Mouse (Mus musculus) liver, embryonic 13.5 days (tissue): Measurements from ENCODE around the gene Sspo. TPM values are rescaled to one million over a fixed set of nuclear protein-coding genes. Genes with fewer than 3 reads are reported as not detected.

Experiments
- ATAC-seq: fragments of 200-750 bp; cut with Nextera tagmentation; 2 replicates; pipeline ENCODE4 v1.8.0; 2017; ENCODE audit warnings: low read depth, mild to moderate bottlenecking, moderate number of reproducible peaks, moderate library complexity
- DNase-seq: peaks from one replicate; pipeline ENCODE4 v3.0.0; 2022
- H3K27ac ChIP-seq: fragments of 300-500 bp; sonication (generic); 2 replicates; pipeline ENCODE4 v1.5.1; 2015; ENCODE audit warnings: moderate library complexity, mild to moderate bottlenecking, inconsistent platforms
- H3K27me3 ChIP-seq: fragments of 300-500 bp; sonication (generic); 2 replicates; pipeline ENCODE4 v1.6.1; 2015; ENCODE audit warnings: mild to moderate bottlenecking, inconsistent platforms
- H3K36me3 ChIP-seq: fragments of 300-500 bp; sonication (generic); 2 replicates; pipeline ENCODE4 v1.6.1; 2015; ENCODE audit warnings: mild to moderate bottlenecking, inconsistent platforms
- H3K4me1 ChIP-seq: fragments of 300-500 bp; sonication (generic); replicated peaks from 2 replicates; pipeline ENCODE4 v1.6.1; 2015; ENCODE audit warnings: inconsistent platforms
- H3K4me2 ChIP-seq: fragments of 300-500 bp; sonication (generic); 2 replicates; pipeline ENCODE4 v1.6.1; 2015; ENCODE audit warnings: inconsistent platforms, mild to moderate bottlenecking, moderate library complexity
- H3K4me3 ChIP-seq: fragments of 300-500 bp; sonication (generic); replicated peaks from 2 replicates; pipeline ENCODE4 v1.5.1; 2015; ENCODE audit warnings: mild to moderate bottlenecking, inconsistent platforms
- H3K9ac ChIP-seq: fragments of 300-500 bp; sonication (generic); 2 replicates; pipeline ENCODE4 v1.6.1; 2015; ENCODE audit warnings: mild to moderate bottlenecking, inconsistent platforms
- H3K9me3 ChIP-seq: fragments of 300-500 bp; sonication (generic); replicated peaks from 2 replicates; pipeline ENCODE4 v1.6.1; 2016; ENCODE audit warnings: inconsistent platforms
- WGBS: fragments of 180-500 bp; shearing (Covaris S2); methylation state at CpG from one replicate; pipeline ENCODE4 v1.1.7; 2015; ENCODE audit not compliant: insufficient replicate concordance; 5-methylcytosine and 5-hydroxymethylcytosine counted together
- polyA plus RNA-seq: library from polyadenylated mRNA; unstranded; fragments of >200 nt; fragmentation: Nextera tagmentation; extraction: Ambion mirVana; gene quantifications from 2 replicates; pipeline ENCODE4 v1.2.1, GENCODE M21; 2015

The Sspo gene
- polyA plus RNA-seq, result 0.08 TPM in 1 of 2 replicates, not detected in the other

DNA sequence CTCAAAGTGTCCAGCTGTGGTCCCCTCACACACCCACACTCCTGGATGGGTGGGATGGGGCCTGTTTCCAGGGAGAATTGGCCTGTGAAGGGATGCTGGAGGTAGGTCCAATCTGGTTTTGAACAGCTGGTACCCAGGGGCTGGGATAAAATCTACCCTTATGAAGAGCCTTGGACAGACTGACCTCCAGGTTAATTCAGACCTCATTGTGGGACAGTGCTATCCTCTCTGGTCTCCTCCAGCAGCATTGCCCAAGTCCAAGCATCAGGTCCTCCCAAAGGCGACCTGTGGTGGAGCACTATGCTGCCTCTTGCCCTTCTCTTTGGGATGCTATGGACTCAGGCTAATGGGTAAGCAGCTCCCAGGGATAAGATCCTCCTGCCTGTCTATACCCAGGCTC lies at the start of gene Sspo:
Sspo (plus strand) TSS at position 301 of the 400 bp plus-strand sequence.
- H3K27ac ChIP-seq, result no peak within 1 kb of the TSS
- H3K4me1 ChIP-seq, result peaks cover 18% of the 10 kb centered on the region
- H3K36me3 ChIP-seq, result no peaks in the 10 kb centered on the region
- H3K4me2 ChIP-seq, result no peak within 1 kb of the TSS
- ATAC-seq, result no peak
- WGBS, result 44% methylated on average over 1 of the region's 1 CpGs
- H3K9ac ChIP-seq, result no peak within 1 kb of the TSS
- no peaks in the 10 kb centered on the region for H3K9me3 ChIP-seq
- no peak within 1 kb of the TSS for H3K4me3 ChIP-seq
- H3K27me3 ChIP-seq, result peaks cover 35% of the 10 kb centered on the region
- DNase-seq, result no peak

GRCm38 (mm10) chr6:48399906-48400305 lies 48.1 kb upstream of the Sspo start:
- Histone ChIP-seq H3K4me1 (peaks cover 19% of the 10 kb centered on the region), H3K27ac (no peak overlapping the region), H3K36me3 (no peaks in the 10 kb centered on the region), H3K27me3 (no peaks in the 10 kb centered on the region), H3K4me2 (no peak overlapping the region), H3K4me3 (no peak overlapping the region), H3K9me3 (no peaks in the 10 kb centered on the region), H3K9ac (no peak overlapping the region)
- no peak for DNase-seq
- ATAC-seq, result no peak
- 74% methylated on average over 5 of the region's 5 CpGs for WGBS

DNA sequence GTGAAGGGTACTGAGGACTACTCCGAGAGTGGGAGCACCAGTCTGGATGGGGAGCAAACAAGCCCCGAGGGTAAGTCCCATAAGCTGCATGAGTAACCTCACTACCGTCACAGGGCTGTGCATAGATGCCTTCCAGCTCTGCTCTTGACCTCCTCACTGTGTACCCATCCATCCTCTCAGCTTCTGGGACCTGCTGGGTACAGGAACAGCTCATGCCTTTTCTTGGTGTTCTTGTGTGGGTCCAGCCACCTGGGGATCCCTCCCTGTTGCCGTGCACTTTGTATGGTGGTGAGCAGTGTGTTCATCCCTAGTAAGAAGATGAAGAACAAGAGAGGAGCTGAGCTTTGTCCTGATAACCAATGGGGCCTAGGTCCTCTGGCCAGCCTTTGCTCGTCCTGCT lies 44.0 kb upstream of the Sspo start:
- H3K4me1 ChIP-seq, result no peaks in the 10 kb centered on the region
- WGBS, result 73% methylated on average over 5 of the region's 5 CpGs
- H3K4me3 ChIP-seq, result no peak overlapping the region
- DNase-seq, result no peak
- H3K36me3 ChIP-seq, result 0 out of 2 replicates have a peak, but pooled peaks cover 14% of the 10 kb centered on the region
- no peak overlapping the region for H3K9ac ChIP-seq
- no peaks in the 10 kb centered on the region for H3K27me3 ChIP-seq
- no peaks in the 10 kb centered on the region for H3K9me3 ChIP-seq
- H3K27ac ChIP-seq, result no peak overlapping the region
- no peak overlapping the region for H3K4me2 ChIP-seq
- no peak for ATAC-seq

- H3K27ac ChIP-seq, result no peak overlapping the region
- no peaks in the 10 kb centered on the region for H3K27me3 ChIP-seq
- no peak overlapping the region for H3K4me2 ChIP-seq
- DNase-seq (no peak), ATAC-seq (no peak)
- WGBS, result 62% methylated on average over 4 of the region's 4 CpGs
- peaks cover 48% of the 10 kb centered on the region for H3K36me3 ChIP-seq
- no peaks in the 10 kb centered on the region for H3K4me1 ChIP-seq
- no peak overlapping the region for H3K4me3 ChIP-seq
- no peak overlapping the region for H3K9ac ChIP-seq
- no peaks in the 10 kb centered on the region for H3K9me3 ChIP-seq
Observed at GRCm38 (mm10) chr6:48409726-48410343, 38.2 kb upstream of the Sspo start.

DNA sequence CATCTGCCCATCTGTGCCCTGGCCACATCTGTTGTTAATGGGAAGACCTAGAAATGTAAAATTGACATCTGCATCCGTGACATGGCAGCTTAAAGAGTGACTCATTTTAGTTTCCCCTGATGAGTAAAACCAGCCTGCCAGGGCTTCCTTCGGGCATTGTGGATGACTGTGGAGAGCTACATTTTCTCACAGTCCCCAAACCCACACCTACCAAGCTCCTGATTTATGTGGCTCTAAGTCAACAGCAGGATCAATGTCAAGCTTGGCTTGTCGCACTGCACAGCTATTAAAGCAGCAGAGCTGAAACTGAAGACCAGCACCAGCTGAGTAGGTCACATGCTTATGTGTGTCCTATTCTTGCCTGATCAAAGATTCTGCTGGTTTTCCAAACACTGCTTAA lies 37.5 kb upstream of the Sspo start:
- Histone ChIP-seq H3K4me2 (no peak overlapping the region), H3K9ac (no peak overlapping the region), H3K27me3 (no peaks in the 10 kb centered on the region), H3K36me3 (peaks cover 52% of the 10 kb centered on the region), H3K27ac (no peak overlapping the region), H3K4me1 (no peaks in the 10 kb centered on the region), H3K9me3 (no peaks in the 10 kb centered on the region), H3K4me3 (no peak overlapping the region)
- DNase-seq (no peak), ATAC-seq (no peak)
- 55% methylated on average over 3 of the region's 3 CpGs for WGBS

- Histone ChIP-seq H3K9ac (no peak overlapping the region), H3K4me2 (no peak overlapping the region), H3K27ac (no peak overlapping the region), H3K36me3 (peaks cover 57% of the 10 kb centered on the region), H3K4me1 (no peaks in the 10 kb centered on the region), H3K27me3 (no peaks in the 10 kb centered on the region), H3K9me3 (no peaks in the 10 kb centered on the region), H3K4me3 (no peak overlapping the region)
- DNase-seq (no peak), ATAC-seq (no peak)
- WGBS, result 74% methylated on average over 6 of the region's 6 CpGs
Observed at GRCm38 (mm10) chr6:48411193-48412092, 36.6 kb upstream of the Sspo start.

- no peak overlapping the region for H3K4me3 ChIP-seq
- no peak overlapping the region for H3K4me2 ChIP-seq
- no peaks in the 10 kb centered on the region for H3K4me1 ChIP-seq
- peaks cover 55% of the 10 kb centered on the region for H3K36me3 ChIP-seq
- no peaks in the 10 kb centered on the region for H3K9me3 ChIP-seq
- DNase-seq, result no peak
- H3K27ac ChIP-seq, result no peak overlapping the region
- WGBS, result 77% methylated on average over 4 of the region's 4 CpGs
- H3K9ac ChIP-seq, result no peak overlapping the region
- H3K27me3 ChIP-seq, result no peaks in the 10 kb centered on the region
- no peak for ATAC-seq
Observed at GRCm38 (mm10) chr6:48412147-48412546, 35.9 kb upstream of the Sspo start.

- H3K4me1 ChIP-seq, result no peaks in the 10 kb centered on the region
- no peak overlapping the region for H3K4me2 ChIP-seq
- H3K36me3 ChIP-seq, result peaks cover 55% of the 10 kb centered on the region
- H3K9me3 ChIP-seq, result no peaks in the 10 kb centered on the region
- ATAC-seq, result no peak
- 75% methylated on average over 3 of the region's 3 CpGs for WGBS
- H3K27me3 ChIP-seq, result no peaks in the 10 kb centered on the region
- no peak for DNase-seq
- H3K27ac ChIP-seq, result no peak overlapping the region
- no peak overlapping the region for H3K4me3 ChIP-seq
- no peak overlapping the region for H3K9ac ChIP-seq
Observed at GRCm38 (mm10) chr6:48412662-48413061, 35.4 kb upstream of the Sspo start.

- H3K27ac ChIP-seq, result no peak overlapping the region
- H3K36me3 ChIP-seq, result peaks cover 55% of the 10 kb centered on the region
- H3K27me3 ChIP-seq, result no peaks in the 10 kb centered on the region
- DNase-seq (no peak), ATAC-seq (no peak)
- no peak overlapping the region for H3K9ac ChIP-seq
- H3K9me3 ChIP-seq, result no peaks in the 10 kb centered on the region
- no peak overlapping the region for H3K4me2 ChIP-seq
- WGBS, result 83% methylated on average over 10 of the region's 10 CpGs
- no peak overlapping the region for H3K4me3 ChIP-seq
- H3K4me1 ChIP-seq, result no peaks in the 10 kb centered on the region
Observed at GRCm38 (mm10) chr6:48413081-48413480, 34.9 kb upstream of the Sspo start.

GRCm38 (mm10) chr6:48414886-48415285 lies 33.1 kb upstream of the Sspo start:
- Histone ChIP-seq H3K9me3 (no peaks in the 10 kb centered on the region), H3K27ac (no peak overlapping the region), H3K4me2 (no peak overlapping the region), H3K36me3 (peaks cover 39% of the 10 kb centered on the region), H3K4me3 (no peak overlapping the region), H3K9ac (no peak overlapping the region), H3K4me1 (no peaks in the 10 kb centered on the region), H3K27me3 (no peaks in the 10 kb centered on the region)
- DNase-seq, result no peak
- WGBS, result 76% methylated on average over 1 of the region's 1 CpGs
- no peak for ATAC-seq

DNA sequence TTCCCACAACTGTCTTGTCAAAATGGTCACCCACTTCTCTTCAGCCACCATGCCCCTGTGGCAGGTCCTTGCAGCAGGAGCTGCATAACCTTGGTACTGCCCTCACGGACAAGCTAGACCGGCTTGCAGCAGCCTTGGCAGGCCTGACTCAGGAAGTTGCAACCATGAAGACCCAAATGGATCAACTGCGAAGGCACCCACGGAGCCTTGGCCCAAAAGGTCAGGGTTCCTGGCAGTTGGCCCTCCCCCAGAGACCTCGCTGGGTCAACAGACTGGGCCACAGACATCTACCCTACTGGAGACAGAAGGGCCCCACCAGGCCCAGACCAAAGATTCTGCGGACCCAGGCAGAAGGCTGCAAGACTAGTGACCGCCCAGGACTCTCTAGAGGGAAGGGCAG lies 32.4 kb upstream of the Sspo start:
- H3K9ac ChIP-seq, result no peak overlapping the region
- no peak overlapping the region for H3K4me3 ChIP-seq
- no peak overlapping the region for H3K27ac ChIP-seq
- WGBS, result 85% methylated on average over 7 of the region's 7 CpGs
- ATAC-seq (no peak), DNase-seq (no peak)
- H3K36me3 ChIP-seq, result peaks cover 35% of the 10 kb centered on the region
- no peak overlapping the region for H3K4me2 ChIP-seq
- H3K27me3 ChIP-seq, result no peaks in the 10 kb centered on the region
- H3K9me3 ChIP-seq, result no peaks in the 10 kb centered on the region
- H3K4me1 ChIP-seq, result no peaks in the 10 kb centered on the region
